Mouse (Mus musculus): ENCODE data around the gene Zbtb20. TPM values are rescaled to one million over a fixed set of nuclear protein-coding genes. Genes with fewer than 3 reads are reported as not detected.
A peak's percentile ranks its signal among the peaks of the same experiment; 100 is the strongest.

Gene Zbtb20
- polyA plus RNA-seq, 1 experiment = 5.9 TPM

DNA sequence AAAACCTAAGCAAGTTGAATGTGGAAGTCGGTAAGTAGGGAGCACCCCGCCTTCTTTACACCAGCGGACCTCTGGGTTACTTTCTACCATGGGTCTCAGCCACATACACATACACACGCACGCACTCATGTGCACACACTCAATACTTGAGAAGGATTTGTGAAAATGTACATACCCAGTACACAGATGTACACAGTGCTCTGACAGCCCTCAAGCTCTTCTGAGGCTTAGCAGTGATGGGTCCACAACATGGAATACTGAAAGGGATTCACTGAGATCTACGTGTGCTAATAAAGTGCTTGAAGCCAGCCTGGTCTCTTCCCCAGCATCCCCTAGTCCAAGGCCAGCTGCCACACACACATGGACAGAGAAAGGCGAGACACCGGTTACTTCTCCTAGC lies 761.6 kb downstream of the Zbtb20 start:
- H3K4me1 ChIP-seq (ENCODE audit: control insufficient read depth, insufficient read depth, low read length) = peaks cover 4% of the 10 kb centered on the region
- TF ChIP-seq CTCF (IDR thresholded peaks at IDR 0.05; ENCODE audit: control insufficient read depth, insufficient read depth, insufficient replicate concordance, low read depth, low read length) = no peak
- no peak for TF ChIP-seq POLR2A (IDR thresholded peaks at IDR 0.05; ENCODE audit: control insufficient read depth, low read depth, low read length)

DNA sequence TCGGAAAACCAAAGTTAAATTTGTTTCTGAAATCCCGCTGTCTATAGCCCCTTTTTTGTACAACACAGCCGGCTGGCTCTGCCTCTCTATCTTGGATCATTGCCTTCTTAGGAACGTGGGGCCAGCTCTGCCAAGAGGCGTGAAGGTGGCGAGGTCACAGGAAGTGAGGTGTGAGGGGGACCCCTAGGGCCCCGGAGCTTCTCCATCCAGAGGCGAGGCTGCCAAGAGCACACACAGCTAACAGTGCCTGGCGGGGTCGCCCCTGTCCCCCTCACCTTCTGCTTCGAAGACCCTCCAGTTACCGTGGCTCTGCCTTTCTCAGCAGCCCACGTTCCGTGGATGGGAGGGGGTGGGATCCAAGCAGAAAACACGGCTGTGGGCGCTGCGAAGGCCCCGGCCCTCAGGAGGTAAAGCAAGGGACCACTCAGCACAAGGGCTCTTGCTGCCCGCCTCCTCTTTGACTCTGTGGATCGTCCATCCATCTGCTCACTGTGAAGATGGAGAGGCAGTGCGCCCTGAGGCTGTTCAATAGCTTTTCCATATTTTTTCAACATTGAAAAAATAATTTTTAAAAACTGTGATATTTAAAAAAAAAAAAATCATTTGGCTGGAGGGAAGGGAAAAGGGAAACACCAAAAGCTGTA lies 762.8 kb downstream of the Zbtb20 start:
- no peak for TF ChIP-seq CTCF (IDR thresholded peaks at IDR 0.05; ENCODE audit: control insufficient read depth, insufficient read depth, insufficient replicate concordance, low read depth, low read length)
- TF ChIP-seq POLR2A (IDR thresholded peaks at IDR 0.05; ENCODE audit: control insufficient read depth, low read depth, low read length) = no peak
- Histone ChIP-seq H3K36me3 (ENCODE audit: control insufficient read depth, insufficient read depth, low read length) (no peaks in the 10 kb centered on the region), H3K27ac (ENCODE audit: control insufficient read depth, insufficient read depth, low read depth, low read length) (no peak overlapping the region), H3K27me3 (ENCODE audit: control insufficient read depth, insufficient read depth, low read length) (no peaks in the 10 kb centered on the region), H3K4me1 (ENCODE audit: control insufficient read depth, insufficient read depth, low read length) (peaks cover 4% of the 10 kb centered on the region), H3K4me3 (ENCODE audit: control insufficient read depth, low read depth, low read length) (peak overlapping the region; percentile 72)

More for the DNA sequence above, 761.6 kb downstream of the Zbtb20 start:
- no peaks in the 10 kb centered on the region for H3K27me3 ChIP-seq (ENCODE audit: control insufficient read depth, insufficient read depth, low read length)
- H3K27ac ChIP-seq (ENCODE audit: control insufficient read depth, insufficient read depth, low read depth, low read length) = no peak overlapping the region
- H3K4me3 ChIP-seq (ENCODE audit: control insufficient read depth, low read depth, low read length) = no peak overlapping the region
- H3K36me3 ChIP-seq (ENCODE audit: control insufficient read depth, insufficient read depth, low read length) = no peaks in the 10 kb centered on the region

DNA sequence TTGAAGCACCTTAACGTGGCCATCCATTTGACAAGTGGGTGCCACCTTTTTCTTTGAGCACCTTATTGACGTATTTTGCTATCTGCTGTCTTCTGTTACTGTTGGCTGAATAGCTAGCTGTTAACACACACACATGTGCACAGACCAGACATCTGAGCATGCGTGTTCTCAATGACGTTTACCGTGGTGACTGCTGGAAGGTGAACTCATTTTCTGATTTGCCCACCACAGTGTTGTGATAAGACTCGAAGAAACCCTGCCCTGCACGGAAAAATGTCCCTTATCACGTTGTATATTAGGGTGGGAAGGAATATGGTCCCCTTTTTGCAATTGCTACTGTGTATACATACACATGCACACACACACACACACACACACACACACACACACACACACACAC lies 765.5 kb downstream of the Zbtb20 start:
- no peak overlapping the region for H3K4me3 ChIP-seq (ENCODE audit: control insufficient read depth, low read depth, low read length)
- H3K27ac ChIP-seq (ENCODE audit: control insufficient read depth, insufficient read depth, low read depth, low read length) = no peak overlapping the region
- no peak for TF ChIP-seq CTCF (IDR thresholded peaks at IDR 0.05; ENCODE audit: control insufficient read depth, insufficient read depth, insufficient replicate concordance, low read depth, low read length)
- no peak for TF ChIP-seq POLR2A (IDR thresholded peaks at IDR 0.05; ENCODE audit: control insufficient read depth, low read depth, low read length)
- H3K4me1 ChIP-seq (ENCODE audit: control insufficient read depth, insufficient read depth, low read length) = peaks cover 4% of the 10 kb centered on the region
- H3K36me3 ChIP-seq (ENCODE audit: control insufficient read depth, insufficient read depth, low read length) = no peaks in the 10 kb centered on the region
- no peaks in the 10 kb centered on the region for H3K27me3 ChIP-seq (ENCODE audit: control insufficient read depth, insufficient read depth, low read length)

GRCm38 (mm10) chr16:43645879-43646278 lies 770.2 kb downstream of the Zbtb20 start:
- H3K27me3 ChIP-seq (ENCODE audit: control insufficient read depth, insufficient read depth, low read length) = no peaks in the 10 kb centered on the region
- TF ChIP-seq CTCF (IDR thresholded peaks at IDR 0.05; ENCODE audit: control insufficient read depth, insufficient read depth, insufficient replicate concordance, low read depth, low read length) (no peak), POLR2A (IDR thresholded peaks at IDR 0.05; ENCODE audit: control insufficient read depth, low read depth, low read length) (no peak)
- no peak overlapping the region for H3K4me3 ChIP-seq (ENCODE audit: control insufficient read depth, low read depth, low read length)
- H3K27ac ChIP-seq (ENCODE audit: control insufficient read depth, insufficient read depth, low read depth, low read length) = no peak overlapping the region
- no peaks in the 10 kb centered on the region for H3K36me3 ChIP-seq (ENCODE audit: control insufficient read depth, insufficient read depth, low read length)
- H3K4me1 ChIP-seq (ENCODE audit: control insufficient read depth, insufficient read depth, low read length) = no peaks in the 10 kb centered on the region

DNA sequence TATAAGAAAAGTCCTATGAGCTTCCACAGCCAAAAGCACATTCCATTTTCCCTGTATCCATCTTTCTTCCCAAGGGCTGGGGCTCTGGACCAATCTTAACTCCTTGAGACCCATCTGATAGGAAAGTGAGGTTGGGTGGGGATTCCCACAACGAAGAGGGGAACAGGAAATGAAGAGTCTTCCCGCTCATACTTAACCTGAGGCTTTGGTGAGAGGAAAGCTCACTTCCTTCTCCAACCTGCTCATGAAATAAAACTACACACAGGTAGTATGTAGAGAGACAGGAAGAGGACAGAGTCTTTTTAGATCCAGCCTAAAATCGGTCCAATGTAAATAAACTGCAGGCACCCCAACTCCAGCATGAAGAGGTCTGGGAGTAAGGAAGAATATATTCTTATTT lies 771.3 kb downstream of the Zbtb20 start:
- Histone ChIP-seq H3K4me1 (ENCODE audit: control insufficient read depth, insufficient read depth, low read length) (no peaks in the 10 kb centered on the region), H3K27me3 (ENCODE audit: control insufficient read depth, insufficient read depth, low read length) (no peaks in the 10 kb centered on the region), H3K27ac (ENCODE audit: control insufficient read depth, insufficient read depth, low read depth, low read length) (no peak overlapping the region), H3K36me3 (ENCODE audit: control insufficient read depth, insufficient read depth, low read length) (no peaks in the 10 kb centered on the region), H3K4me3 (ENCODE audit: control insufficient read depth, low read depth, low read length) (no peak overlapping the region)
- TF ChIP-seq POLR2A (IDR thresholded peaks at IDR 0.05; ENCODE audit: control insufficient read depth, low read depth, low read length) (no peak), CTCF (IDR thresholded peaks at IDR 0.05; ENCODE audit: control insufficient read depth, insufficient read depth, insufficient replicate concordance, low read depth, low read length) (no peak)

- Histone ChIP-seq H3K36me3 (ENCODE audit: control insufficient read depth, insufficient read depth, low read length) (no peaks in the 10 kb centered on the region), H3K4me1 (ENCODE audit: control insufficient read depth, insufficient read depth, low read length) (no peaks in the 10 kb centered on the region), H3K27ac (ENCODE audit: control insufficient read depth, insufficient read depth, low read depth, low read length) (no peak overlapping the region), H3K4me3 (ENCODE audit: control insufficient read depth, low read depth, low read length) (no peak overlapping the region), H3K27me3 (ENCODE audit: control insufficient read depth, insufficient read depth, low read length) (no peaks in the 10 kb centered on the region)
- TF ChIP-seq CTCF (IDR thresholded peaks at IDR 0.05; ENCODE audit: control insufficient read depth, insufficient read depth, insufficient replicate concordance, low read depth, low read length) = no peak
- no peak for TF ChIP-seq POLR2A (IDR thresholded peaks at IDR 0.05; ENCODE audit: control insufficient read depth, low read depth, low read length)
Measured at GRCm38 (mm10) chr16:43647641-43648040, 772.0 kb downstream of the Zbtb20 start.

GRCm38 (mm10) chr16:43650355-43651080 lies 774.8 kb downstream of the Zbtb20 start:
- Histone ChIP-seq H3K27me3 (ENCODE audit: control insufficient read depth, insufficient read depth, low read length) (no peaks in the 10 kb centered on the region), H3K4me3 (ENCODE audit: control insufficient read depth, low read depth, low read length) (no peak overlapping the region), H3K36me3 (ENCODE audit: control insufficient read depth, insufficient read depth, low read length) (no peaks in the 10 kb centered on the region), H3K27ac (ENCODE audit: control insufficient read depth, insufficient read depth, low read depth, low read length) (no peak overlapping the region), H3K4me1 (ENCODE audit: control insufficient read depth, insufficient read depth, low read length) (no peaks in the 10 kb centered on the region)
- no peak for TF ChIP-seq POLR2A (IDR thresholded peaks at IDR 0.05; ENCODE audit: control insufficient read depth, low read depth, low read length)
- no peak for TF ChIP-seq CTCF (IDR thresholded peaks at IDR 0.05; ENCODE audit: control insufficient read depth, insufficient read depth, insufficient replicate concordance, low read depth, low read length)
